Mouse (Mus musculus): ENCODE measurements around the gene Hlcs.

DNA sequence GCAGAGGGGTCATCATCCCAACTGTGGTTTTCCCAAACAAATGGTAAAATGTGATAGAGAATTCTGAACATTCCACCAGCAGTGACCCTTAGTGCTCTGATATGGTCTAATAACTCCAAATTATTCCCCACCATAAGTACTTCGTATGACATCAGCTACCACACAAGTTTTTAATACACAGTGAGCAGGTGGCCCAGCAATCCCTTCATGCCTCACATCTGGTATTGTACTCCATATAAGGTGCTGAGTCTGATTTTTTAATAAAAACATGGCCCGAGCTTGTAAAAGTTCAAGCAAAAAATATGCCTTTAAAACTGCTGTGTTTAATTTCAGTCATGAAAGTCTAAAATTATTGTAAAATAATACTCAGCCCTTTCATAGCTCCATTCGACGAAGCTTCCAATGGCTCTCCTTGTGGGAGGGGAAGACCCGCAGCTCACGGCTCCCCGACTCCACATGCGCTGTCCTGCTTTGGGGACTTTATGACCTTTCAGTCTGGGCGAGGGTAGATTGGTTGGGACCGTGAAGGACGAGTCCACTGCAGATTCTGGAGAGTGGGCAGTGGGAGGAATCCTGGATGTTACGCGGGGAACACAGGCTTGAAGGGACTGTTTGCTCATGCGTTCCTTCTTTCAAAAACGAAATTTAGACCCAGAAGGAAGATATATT, 102.5 kb downstream of the Hlcs start:
- no peak for TF ChIP-seq CTCF (IDR thresholded peaks at IDR 0.05; ENCODE audit: control insufficient read depth, insufficient read depth, low read length)
- TF ChIP-seq POLR2A (IDR thresholded peaks at IDR 0.05; ENCODE audit: borderline replicate concordance, control insufficient read depth, low read depth, low read length): no peak

Measured in bone marrow, adult 2 months (tissue).